Mouse (Mus musculus) stomach, embryonic 14.5 days (tissue): ENCODE measurements around the gene Ssx2ip. TPM values are rescaled to one million over a fixed set of nuclear protein-coding genes. Genes with fewer than 3 reads are reported as not detected.

Experiments
- ATAC-seq: fragments of 200-750 bp; cut with Nextera tagmentation; 2 replicates; pipeline ENCODE4 v1.8.0; 2017; ENCODE audit warnings: low read depth, moderate TSS enrichment; ENCODE audit not compliant: insufficient number of reproducible peaks, insufficient read depth, low FRiP score
- H3K27ac ChIP-seq: fragments of 300-500 bp; sonication (generic); 2 replicates; pipeline ENCODE4 v1.5.1; 2014; ENCODE audit warnings: mild to moderate bottlenecking, low read length, moderate library complexity, mixed read lengths
- H3K27me3 ChIP-seq: fragments of 300-500 bp; sonication (generic); 2 replicates; pipeline ENCODE4 v1.6.1; 2014; ENCODE audit warnings: low read length, control low read depth, mixed read lengths; ENCODE audit not compliant: control insufficient read depth, insufficient read depth
- H3K36me3 ChIP-seq: fragments of 300-500 bp; sonication (generic); 2 replicates; pipeline ENCODE4 v1.6.1; 2014; ENCODE audit warnings: mild to moderate bottlenecking, control low read depth, low read length, moderate library complexity, mixed read lengths; ENCODE audit not compliant: control insufficient read depth, insufficient read depth
- H3K4me1 ChIP-seq: fragments of 300-500 bp; sonication (generic); 2 replicates; pipeline ENCODE4 v1.6.1; 2014; ENCODE audit warnings: low read length, control low read depth, mixed read lengths; ENCODE audit not compliant: control insufficient read depth, insufficient read depth
- H3K4me2 ChIP-seq: fragments of 300-500 bp; sonication (generic); replicated peaks from 2 replicates; pipeline ENCODE4 v1.6.1; 2014; ENCODE audit warnings: low read depth, low read length, control low read depth
- H3K4me3 ChIP-seq: fragments of 300-500 bp; sonication (generic); 2 replicates; pipeline ENCODE4 v1.5.1; 2014; ENCODE audit warnings: low read depth, low read length, control low read depth
- H3K9ac ChIP-seq: fragments of 300-500 bp; sonication (generic); replicated peaks from 2 replicates; pipeline ENCODE4 v1.6.1; 2014; ENCODE audit warnings: low read depth, mild to moderate bottlenecking, control low read depth, low read length, moderate library complexity, mixed read lengths
- H3K9me3 ChIP-seq: fragments of 300-500 bp; sonication (generic); 2 replicates; pipeline ENCODE4 v1.6.1; 2016; ENCODE audit warnings: low read depth, low read length, control low read depth; ENCODE audit not compliant: control insufficient read depth
- WGBS: fragments of 180-500 bp; shearing (Covaris S2); extraction: QIAGEN DNeasy Blood & Tissue Kit; methylation state at CpG from one replicate; pipeline ENCODE4 v1.1.7; 2014; 5-methylcytosine and 5-hydroxymethylcytosine counted together
- polyA plus RNA-seq: library from polyadenylated mRNA; unstranded; fragments of >200 nt; fragmentation: Nextera tagmentation; extraction: Ambion mirVana; gene quantifications from 2 replicates; pipeline ENCODE4 v1.2.1, GENCODE M21; 2014

Ssx2ip gene
- polyA plus RNA-seq, 1 experiment from 2014 or later, result 28.2 TPM

DNA sequence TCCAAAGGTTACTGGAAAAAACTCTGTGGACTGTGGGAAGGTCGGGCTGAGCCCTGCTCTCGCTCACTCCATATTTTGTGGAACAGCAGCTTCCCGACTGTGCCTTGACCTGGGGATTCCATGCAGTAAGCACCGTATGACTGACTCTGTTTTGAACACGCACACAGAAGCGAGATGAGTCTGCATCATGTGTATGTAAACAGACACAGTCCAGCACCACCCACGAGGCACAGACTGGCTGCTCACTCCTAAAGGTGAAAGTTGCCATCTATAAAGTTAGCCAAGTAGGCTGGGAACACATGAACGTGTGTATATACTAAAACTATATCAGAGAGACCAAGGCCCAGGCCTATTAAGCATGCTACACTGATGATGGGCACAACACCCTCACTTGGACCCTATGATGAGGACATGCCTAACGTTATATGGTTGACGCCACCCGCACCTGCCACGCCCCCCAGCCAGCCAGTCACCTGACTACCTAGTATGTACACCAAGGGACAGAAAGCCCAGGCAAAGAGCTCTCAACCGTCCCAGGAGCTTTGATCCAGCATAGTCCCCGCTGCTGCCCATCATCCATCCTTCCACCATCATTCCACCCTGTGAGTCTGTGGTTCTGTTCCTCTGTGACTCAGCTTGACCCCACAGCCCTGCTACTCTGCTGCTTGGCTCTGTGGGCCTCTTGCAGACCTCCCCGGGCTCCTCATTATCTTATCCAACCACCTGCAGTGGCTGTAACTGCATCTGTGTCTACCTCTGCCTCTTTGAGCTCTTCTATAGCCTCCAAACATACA, 27.9 kb upstream of the Ssx2ip start:
- H3K4me2 ChIP-seq, result no peak overlapping the region
- no peak overlapping the region for H3K27ac ChIP-seq
- no peaks in the 10 kb centered on the region for H3K36me3 ChIP-seq
- no peaks in the 10 kb centered on the region for H3K27me3 ChIP-seq
- no peak overlapping the region for H3K4me3 ChIP-seq
- 87% methylated on average over 15 of the region's 15 CpGs for WGBS
- H3K9ac ChIP-seq, result no peak overlapping the region
- H3K9me3 ChIP-seq, result no peaks in the 10 kb centered on the region
- ATAC-seq, result peak; percentile 68; the same call in 1 of the 2 replicates
- no peaks in the 10 kb centered on the region for H3K4me1 ChIP-seq

DNA sequence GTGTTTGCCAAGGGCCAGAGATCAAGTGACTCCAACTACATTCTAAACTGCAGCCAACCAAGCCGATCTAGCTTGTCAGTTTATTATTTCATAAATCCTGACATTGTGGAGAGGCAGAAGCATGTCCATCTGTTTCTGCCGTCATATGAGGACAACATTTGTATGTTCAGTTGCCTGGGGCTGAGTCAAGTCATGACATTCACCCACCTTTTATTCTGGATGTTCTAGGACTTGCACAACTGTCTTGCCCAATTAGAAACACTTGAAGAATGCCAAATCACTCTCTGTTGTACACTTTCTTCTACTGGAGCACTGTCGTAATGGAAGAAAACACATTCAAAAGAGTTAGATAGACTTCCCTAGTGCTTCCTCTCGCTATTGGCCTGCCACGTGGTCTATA, 27.2 kb upstream of the Ssx2ip start:
- 86% methylated on average over 5 of the region's 5 CpGs for WGBS
- H3K9me3 ChIP-seq, result no peaks in the 10 kb centered on the region
- H3K36me3 ChIP-seq, result no peaks in the 10 kb centered on the region
- no peaks in the 10 kb centered on the region for H3K4me1 ChIP-seq
- ATAC-seq, result no peak
- H3K27ac ChIP-seq, result no peak overlapping the region
- no peak overlapping the region for H3K4me3 ChIP-seq
- H3K27me3 ChIP-seq, result no peaks in the 10 kb centered on the region
- H3K9ac ChIP-seq, result no peak overlapping the region
- no peak overlapping the region for H3K4me2 ChIP-seq

DNA sequence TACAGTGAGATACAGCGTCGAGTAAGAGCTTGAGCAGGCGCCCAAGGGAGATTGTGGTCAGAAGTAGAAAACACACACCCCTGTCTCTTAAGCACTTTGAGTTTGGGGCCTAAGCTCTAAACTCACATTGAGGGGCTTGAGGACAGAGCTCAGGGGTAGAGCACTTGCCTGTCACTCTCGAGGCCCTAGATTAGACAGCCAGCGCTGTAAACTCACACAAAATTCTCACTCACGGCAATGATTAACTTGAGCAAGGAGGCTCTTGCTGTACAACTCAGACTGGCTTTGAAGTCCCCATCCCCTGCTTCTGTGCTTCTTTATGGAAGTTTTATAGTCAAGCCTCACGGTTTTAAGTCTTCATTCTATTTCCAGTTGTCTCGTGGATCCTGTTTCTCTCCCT, 25.7 kb upstream of the Ssx2ip start:
- no peaks in the 10 kb centered on the region; the same call in 1 of the 2 replicates for H3K9me3 ChIP-seq
- no peaks in the 10 kb centered on the region for H3K27me3 ChIP-seq
- H3K9ac ChIP-seq, result no peak overlapping the region
- no peak overlapping the region for H3K4me3 ChIP-seq
- H3K4me2 ChIP-seq, result no peak overlapping the region
- no peaks in the 10 kb centered on the region for H3K4me1 ChIP-seq
- no peaks in the 10 kb centered on the region for H3K36me3 ChIP-seq
- no peak for ATAC-seq
- no peak overlapping the region for H3K27ac ChIP-seq
- WGBS, result 70% methylated on average over 8 of the region's 8 CpGs

DNA sequence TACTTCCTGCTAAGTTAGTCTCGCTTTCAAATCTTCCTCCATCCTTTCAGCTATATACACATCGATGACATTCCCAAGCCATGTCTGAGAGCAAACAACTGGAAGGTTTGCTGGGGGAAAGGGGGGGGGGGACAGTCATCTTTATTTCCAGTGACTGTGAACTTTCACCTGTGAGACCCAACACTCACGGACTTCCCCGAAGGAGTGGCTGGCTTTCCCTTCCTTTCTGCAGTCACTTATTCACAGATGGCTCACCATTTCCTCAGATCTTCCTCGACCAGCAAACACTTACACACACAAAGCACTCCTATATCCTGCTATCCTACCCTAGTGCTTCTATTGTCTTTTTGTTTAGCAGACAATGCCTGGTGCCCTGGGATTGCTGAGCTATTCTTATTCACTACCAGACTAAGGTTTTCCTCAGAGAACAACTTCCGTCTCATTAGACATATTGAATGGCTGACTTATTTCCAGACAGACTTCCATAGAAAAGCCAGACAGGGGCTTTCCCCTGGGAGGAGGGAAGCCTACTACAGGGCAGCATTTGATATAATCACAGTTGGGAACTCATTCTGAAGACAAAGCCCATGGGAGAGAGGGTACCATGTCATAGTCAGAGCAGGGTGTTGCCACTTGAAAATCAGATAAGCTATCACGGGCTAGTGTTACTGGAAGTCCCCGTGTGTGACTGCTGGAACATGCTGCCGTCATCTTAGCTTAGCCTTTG, 24.5 kb upstream of the Ssx2ip start:
- Histone ChIP-seq H3K9me3 (no peaks in the 10 kb centered on the region; the same call in 1 of the 2 replicates), H3K9ac (no peak overlapping the region), H3K36me3 (no peaks in the 10 kb centered on the region), H3K4me3 (no peak overlapping the region), H3K27me3 (no peaks in the 10 kb centered on the region), H3K27ac (no peak overlapping the region), H3K4me2 (no peak overlapping the region), H3K4me1 (no peaks in the 10 kb centered on the region)
- ATAC-seq, result no peak
- 58% methylated on average over 9 of the region's 9 CpGs for WGBS

DNA sequence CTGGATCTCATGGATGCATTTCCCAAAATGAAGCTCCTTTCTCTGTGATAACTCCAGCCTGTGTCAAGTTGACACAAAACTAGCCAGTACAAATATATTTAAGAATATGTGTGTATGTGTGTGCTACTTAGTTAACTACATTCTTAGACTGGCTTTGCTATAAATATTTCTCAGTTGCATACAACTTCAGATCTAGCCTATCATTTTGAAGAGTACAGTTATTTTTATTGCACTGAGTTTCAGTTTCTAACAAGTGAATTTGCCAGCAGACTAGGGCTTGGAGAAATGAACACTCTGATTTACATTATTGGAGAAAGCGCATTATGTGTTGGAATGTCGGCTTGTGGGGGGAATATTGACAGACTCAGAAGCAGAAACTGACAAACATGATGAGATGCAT, 23.6 kb upstream of the Ssx2ip start:
- Histone ChIP-seq H3K9me3 (no peaks in the 10 kb centered on the region; the same call in 1 of the 2 replicates), H3K9ac (no peak overlapping the region), H3K36me3 (no peaks in the 10 kb centered on the region), H3K27me3 (no peaks in the 10 kb centered on the region), H3K4me3 (no peak overlapping the region), H3K4me2 (no peak overlapping the region), H3K4me1 (no peaks in the 10 kb centered on the region), H3K27ac (no peak overlapping the region)
- WGBS, result 90% methylated on average over 2 of the region's 2 CpGs
- no peak for ATAC-seq

DNA sequence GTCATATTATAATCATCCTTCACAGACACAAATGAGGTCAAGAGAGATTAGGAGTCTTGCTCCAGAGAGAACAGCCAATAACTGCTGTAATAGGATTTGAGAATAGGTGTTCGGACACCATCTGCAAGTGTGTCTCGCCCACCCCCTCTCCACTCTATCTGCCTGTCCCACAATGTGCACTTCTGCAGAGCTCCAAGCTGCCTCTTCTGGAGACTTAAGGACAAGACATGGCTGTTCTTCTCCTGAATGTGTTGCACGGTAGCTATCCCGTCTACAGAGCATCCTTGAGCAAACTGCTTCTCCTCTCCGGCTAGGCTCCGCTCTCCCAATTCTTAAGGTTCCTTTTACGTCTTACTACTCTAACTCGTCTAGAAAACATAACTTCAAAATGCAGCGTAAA, 23.0 kb upstream of the Ssx2ip start:
- WGBS, result 94% methylated on average over 9 of the region's 9 CpGs

DNA sequence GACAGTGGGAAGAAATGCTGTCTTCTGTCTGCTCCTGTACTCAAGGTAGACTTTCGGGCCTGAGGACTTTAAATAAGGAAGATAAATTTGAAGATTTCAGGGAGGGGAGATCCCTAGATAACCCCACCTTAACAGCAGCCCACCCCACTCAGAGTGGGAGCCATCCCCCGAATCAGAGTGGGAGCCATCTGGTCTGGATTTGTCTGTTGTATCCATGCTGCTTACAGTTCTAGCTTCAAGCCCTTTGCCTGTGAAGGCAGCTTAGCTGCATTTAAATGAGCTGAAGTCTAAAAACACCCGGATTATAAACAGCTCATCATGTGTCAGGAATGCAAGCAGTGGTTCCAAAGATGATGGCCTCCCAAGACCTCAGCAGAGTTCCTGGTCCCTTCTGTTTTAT, 17.6 kb upstream of the Ssx2ip start:
- no peak overlapping the region for H3K27ac ChIP-seq
- no peak for ATAC-seq
- no peaks in the 10 kb centered on the region for H3K27me3 ChIP-seq
- H3K9me3 ChIP-seq, result no peaks in the 10 kb centered on the region; the same call in 1 of the 2 replicates
- no peak overlapping the region for H3K4me3 ChIP-seq
- H3K9ac ChIP-seq, result no peak overlapping the region
- no peak overlapping the region for H3K4me2 ChIP-seq
- no peaks in the 10 kb centered on the region for H3K36me3 ChIP-seq
- H3K4me1 ChIP-seq, result no peaks in the 10 kb centered on the region
- 75% methylated on average over 3 of the region's 3 CpGs for WGBS

More for the DNA sequence above, 23.0 kb upstream of the Ssx2ip start:
- Histone ChIP-seq H3K4me2 (no peak overlapping the region), H3K4me3 (no peak overlapping the region), H3K9ac (no peak overlapping the region), H3K36me3 (no peaks in the 10 kb centered on the region), H3K27ac (no peak overlapping the region), H3K9me3 (no peaks in the 10 kb centered on the region; the same call in 1 of the 2 replicates), H3K27me3 (no peaks in the 10 kb centered on the region), H3K4me1 (no peaks in the 10 kb centered on the region)
- no peak for ATAC-seq

DNA sequence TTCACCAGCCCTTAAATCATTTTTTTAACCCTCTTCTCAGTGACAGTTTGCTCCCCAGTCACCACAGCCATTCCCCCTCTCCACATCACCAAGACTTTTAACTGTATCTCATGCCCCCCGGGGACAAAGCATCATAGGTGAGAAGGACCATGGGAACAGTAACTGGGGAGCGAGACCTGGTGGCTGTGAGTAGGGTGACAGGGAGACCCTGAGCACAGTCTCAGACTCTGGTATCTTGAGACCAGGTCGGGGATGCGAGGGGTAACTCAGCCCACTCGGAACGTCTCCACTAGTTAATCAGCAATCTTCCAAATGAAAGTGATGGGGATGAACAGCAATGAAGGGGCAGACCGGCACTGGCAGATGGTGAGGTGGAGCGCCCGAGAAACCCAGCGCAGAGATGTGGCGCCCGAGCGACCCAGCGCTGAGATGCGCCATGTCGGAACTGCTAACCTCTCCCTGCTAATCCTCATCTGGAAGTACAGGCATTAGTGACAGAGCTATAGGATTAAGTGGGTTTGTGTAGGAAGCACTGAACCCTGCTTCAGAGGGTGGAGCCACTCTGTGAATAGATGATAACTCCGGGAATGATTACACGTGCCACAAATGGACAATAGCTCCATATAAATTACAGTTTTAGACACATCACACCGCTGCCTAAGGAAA, 11.7 kb upstream of the Ssx2ip start:
- H3K36me3 ChIP-seq, result no peaks in the 10 kb centered on the region
- no peak for ATAC-seq
- H3K9ac ChIP-seq, result no peak overlapping the region
- H3K4me1 ChIP-seq, result 0 out of 2 replicates have a peak, but pooled peaks cover 3% of the 10 kb centered on the region
- H3K27me3 ChIP-seq, result no peaks in the 10 kb centered on the region
- no peak overlapping the region for H3K4me3 ChIP-seq
- no peak overlapping the region for H3K27ac ChIP-seq
- no peaks in the 10 kb centered on the region for H3K9me3 ChIP-seq
- H3K4me2 ChIP-seq, result no peak overlapping the region
- WGBS, result 76% methylated on average over 19 of the region's 19 CpGs
